ENCODE assay signal across 14 mouse cellular contexts in the genomic region with DNA sequence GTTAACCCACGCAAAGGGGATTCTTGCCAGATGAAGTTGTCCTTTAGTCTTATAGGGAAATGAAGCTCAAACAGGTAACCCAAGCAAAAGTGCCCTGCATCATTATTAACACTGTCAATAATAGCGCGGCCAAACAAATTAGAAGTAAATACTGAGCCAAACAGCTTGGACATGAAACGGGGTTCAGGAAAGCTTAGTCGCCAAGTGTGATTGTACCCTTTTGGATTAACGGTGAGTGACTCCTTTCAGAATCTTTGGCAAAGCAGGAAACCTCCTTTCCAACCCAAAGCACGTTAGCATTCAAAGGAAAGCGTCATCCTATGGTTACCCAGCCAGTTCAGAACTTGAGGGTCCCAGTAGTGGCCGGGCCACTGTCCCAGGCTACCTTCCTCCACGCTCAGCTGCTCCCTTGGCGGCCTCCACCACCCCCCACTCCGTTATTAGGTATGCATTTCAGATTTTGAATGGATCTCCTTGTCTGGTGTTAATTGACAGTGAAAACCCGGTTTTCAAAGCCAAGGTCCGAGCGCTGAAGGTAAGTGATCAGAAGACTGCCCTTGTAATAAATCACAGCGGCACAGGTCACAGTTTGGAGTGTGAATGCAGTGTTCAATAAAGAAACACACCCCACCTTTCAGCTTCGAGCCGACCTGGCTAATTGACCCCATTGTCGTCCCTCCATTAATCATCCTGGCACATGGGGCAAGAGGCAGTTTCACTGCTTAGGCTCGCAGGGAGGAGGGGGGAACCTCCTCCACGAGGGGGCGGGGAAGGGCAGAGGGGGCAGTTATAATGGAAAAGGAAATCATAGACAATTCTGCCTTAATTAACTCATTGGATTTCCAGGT.
DNase-seq lines count a peak whose midpoint lies in the region; ATAC-seq lines count a peak whose summit lies in the region.
"Had no signal": no experiment of that assay in that cellular context is flagged by ENCODE, and none has a peak within 500 bp of the region (broad histone marks: within the 10 kb centered on the region; RNA-seq: fewer than 3 reads in every experiment).

No protein-coding gene starts in this region.

- no peaks in the 10 kb centered on the region for H3K36me3 ChIP-seq in kidney, embryonic 14.5 days (ENCODE audit: control insufficient read depth, insufficient read depth, low read length)
- H3K36me3 ChIP-seq in forebrain, embryonic 13.5 days (ENCODE audit: poor library complexity, severe bottlenecking), result no peaks in the 10 kb centered on the region
- H3K36me3 ChIP-seq in neural tube, embryonic 12.5 days, result no peaks in the 10 kb centered on the region

- peaks cover 10% of the 10 kb centered on the region for H3K27me3 ChIP-seq in kidney, embryonic 14.5 days (ENCODE audit: control insufficient read depth, insufficient read depth, low read length)
- peaks cover 48% of the 10 kb centered on the region for H3K27me3 ChIP-seq in forebrain, embryonic 13.5 days
- H3K27me3 ChIP-seq in neural tube, embryonic 12.5 days (replicated peaks), result peaks cover 17% of the 10 kb centered on the region

- H3K9me3 ChIP-seq in kidney, embryonic 14.5 days (ENCODE audit: control insufficient read depth, low read length), result no peaks in the 10 kb centered on the region
- H3K9me3 ChIP-seq in forebrain, embryonic 13.5 days (replicated peaks), result no peaks in the 10 kb centered on the region
- no peaks in the 10 kb centered on the region for H3K9me3 ChIP-seq in neural tube, embryonic 12.5 days

- 20% methylated on average over 22 of the region's 22 CpGs for WGBS in kidney, embryonic 14.5 days
- 13% methylated on average over 22 of the region's 22 CpGs for WGBS in forebrain, embryonic 13.5 days
- WGBS in neural tube, embryonic 12.5 days, result 18% methylated on average over 22 of the region's 22 CpGs

- H3K4me1 ChIP-seq in kidney, embryonic 14.5 days (ENCODE audit: control insufficient read depth, insufficient read depth, low read length), result peaks cover 11% of the 10 kb centered on the region; the same call in 1 of the 2 replicates
- peaks cover 13% of the 10 kb centered on the region for H3K4me1 ChIP-seq in forebrain, embryonic 13.5 days
- H3K4me1 ChIP-seq in neural tube, embryonic 12.5 days, result peaks cover 19% of the 10 kb centered on the region

- no peak for DNase-seq in kidney, adult 18-20 months
- DNase-seq in hindlimb bud, embryonic 11.5 days (ENCODE audit: extremely low spot score, low read depth, low spot score), result peak; percentile 86
- DNase-seq in thymus, postnatal 25 days, result no peak
- DNase-seq in ovary, postnatal 10 days (ENCODE audit: low spot score), result no peak
- no peak for DNase-seq in gastrocnemius, postnatal 25 days
- DNase-seq: cerebellum, postnatal 14 days; heart, adult 18-20 months; liver had no signal

- no peak overlapping the region for H3K9ac ChIP-seq in kidney, embryonic 14.5 days (ENCODE audit: low read depth, low read length)
- H3K9ac ChIP-seq in forebrain, embryonic 13.5 days, result no peak overlapping the region
- no peak overlapping the region for H3K9ac ChIP-seq in neural tube, embryonic 12.5 days

- H3K27ac ChIP-seq in kidney, embryonic 14.5 days (ENCODE audit: low read depth, low read length), result no peak overlapping the region
- no peak overlapping the region for H3K27ac ChIP-seq in forebrain, embryonic 13.5 days
- no peak overlapping the region for H3K27ac ChIP-seq in neural tube, embryonic 12.5 days
- H3K27ac ChIP-seq: layer of hippocampus, adult 2 months had no signal

- peak overlapping the region; percentile 17; the same call in 1 of the 2 replicates for H3K4me2 ChIP-seq in kidney, embryonic 14.5 days (replicated peaks; ENCODE audit: low read depth, low read length)
- H3K4me2 ChIP-seq in forebrain, embryonic 13.5 days, result peak overlapping the region; percentile 16
- H3K4me2 ChIP-seq in neural tube, embryonic 12.5 days (replicated peaks), result peak overlapping the region; percentile 25

- H3K4me3 ChIP-seq in kidney, embryonic 14.5 days (ENCODE audit: low read length), result no peak overlapping the region
- H3K4me3 ChIP-seq in forebrain, embryonic 13.5 days, result no peak overlapping the region
- H3K4me3 ChIP-seq in neural tube, embryonic 12.5 days, result no peak overlapping the region
- H3K4me3 ChIP-seq: erythroblast, embryonic 14.5 days; layer of hippocampus, adult 2 months had no signal

- 0 out of 2 replicates have a peak, but pooled peaks have one; percentile 56 for ATAC-seq in kidney, embryonic 14.5 days (ENCODE audit: low FRiP score, low TSS enrichment)
- no peak for ATAC-seq in forebrain, embryonic 13.5 days
- ATAC-seq in neural tube, embryonic 12.5 days (ENCODE audit: low FRiP score, low read depth), result peak; percentile 37; the same call in 1 of the 2 replicates
- ATAC-seq: lung, postnatal 0 days had no signal
